Mouse (Mus musculus): Measurements from ENCODE around the gene Purb.
A peak's percentile ranks its signal among the peaks of the same experiment; 100 is the strongest.
"Not testable (repeated sequence)": the region's sequence is repeated elsewhere in the genome, so short reads cannot be mapped to it uniquely, and the experiment has no call there.

The Purb gene

GRCm38 (mm10) chr11:6444077-6444853, 31.5 kb downstream of the Purb start, which contains the start of gene H2afv:
H2afv (minus strand) TSS chr11:6444443.
- peak; percentile 99 for DNase-seq (ENCODE audit: low read depth, low spot score)

GRCm38 (mm10) chr11:6443727-6444076, 32.0 kb downstream of the Purb start:
- DNase-seq (ENCODE audit: low read depth, low spot score) = no peak

GRCm38 (mm10) chr11:6443102-6443501, 32.6 kb downstream of the Purb start:
- DNase-seq (ENCODE audit: low read depth, low spot score) = no peak

GRCm38 (mm10) chr11:6442566-6442965, 33.2 kb downstream of the Purb start:
- no peak for DNase-seq (ENCODE audit: low read depth, low spot score)

GRCm38 (mm10) chr11:6440171-6440570, 35.5 kb downstream of the Purb start:
- no peak for DNase-seq (ENCODE audit: low read depth, low spot score)

GRCm38 (mm10) chr11:6437667-6438066, 38.0 kb downstream of the Purb start:
- no peak for DNase-seq (ENCODE audit: low read depth, low spot score)

DNA sequence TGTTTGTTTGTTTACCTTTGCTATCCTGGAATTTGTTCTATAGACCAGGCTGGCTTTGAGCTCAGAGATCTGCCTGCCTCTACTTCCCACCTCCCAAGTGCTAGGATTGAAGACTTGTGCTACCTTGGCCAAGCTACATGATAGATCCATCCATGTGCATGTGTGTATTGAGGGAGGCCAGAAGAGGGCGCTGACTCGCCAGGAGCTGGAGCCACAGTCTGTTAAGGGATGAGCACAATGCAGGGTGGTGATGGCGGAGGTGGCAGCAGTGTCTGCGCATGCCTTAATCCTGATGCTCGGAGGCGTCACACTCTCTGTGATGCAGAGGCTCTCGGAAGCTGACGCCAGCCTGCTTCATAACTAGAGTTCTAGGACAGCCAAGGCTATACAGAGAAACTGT, 39.3 kb downstream of the Purb start:
- peak; percentile 44 for DNase-seq (ENCODE audit: low read depth, low spot score)

GRCm38 (mm10) chr11:6430186-6430585, 45.5 kb downstream of the Purb start:
- no peak for DNase-seq (ENCODE audit: low read depth, low spot score)

- no peak for DNase-seq (ENCODE audit: low read depth, low spot score)
These were observed 54.9 kb downstream of the Purb start for GRCm38 (mm10) chr11:6420722-6421350.

DNA sequence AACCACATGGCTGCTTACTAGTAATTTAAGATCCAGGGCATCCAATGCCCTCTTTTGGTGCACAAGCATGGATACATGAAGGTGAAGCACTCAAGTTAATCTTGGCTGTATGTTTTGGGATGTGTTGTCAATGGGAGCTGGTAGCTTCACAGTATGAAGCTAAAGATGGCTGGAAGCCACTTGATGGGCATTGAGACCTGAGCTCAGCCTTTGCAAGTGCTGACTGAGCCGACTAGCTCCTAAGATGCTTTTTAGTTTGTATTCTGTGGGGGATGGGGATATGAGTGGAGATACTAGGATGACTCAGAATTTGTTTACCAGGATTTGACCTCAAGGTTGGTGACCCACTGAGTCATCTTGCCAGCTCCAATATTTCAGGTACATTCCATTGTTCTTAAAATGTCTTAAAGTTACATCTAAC, 55.4 kb downstream of the Purb start:
- no peak for DNase-seq (ENCODE audit: low read depth, low spot score)

DNA sequence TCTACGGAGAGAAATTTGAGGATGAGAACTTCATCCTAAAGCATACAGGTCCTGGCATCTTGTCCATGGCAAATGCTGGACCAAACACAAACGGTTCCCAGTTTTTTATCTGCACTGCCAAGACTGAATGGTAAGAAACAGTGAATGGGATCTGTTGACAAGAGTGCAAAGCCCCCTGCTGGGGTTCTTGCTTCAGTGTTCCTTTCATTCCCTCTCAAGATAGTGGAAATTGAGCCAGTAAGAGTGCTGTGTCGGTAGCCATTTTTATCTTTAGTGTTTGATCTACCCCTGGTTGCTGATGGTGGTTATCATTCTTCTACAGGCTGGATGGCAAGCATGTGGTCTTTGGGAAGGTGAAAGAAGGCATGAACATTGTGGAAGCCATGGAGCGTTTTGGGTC, 56.6 kb downstream of the Purb start:
- not testable (repeated sequence) for DNase-seq (ENCODE audit: low read depth, low spot score)

DNA sequence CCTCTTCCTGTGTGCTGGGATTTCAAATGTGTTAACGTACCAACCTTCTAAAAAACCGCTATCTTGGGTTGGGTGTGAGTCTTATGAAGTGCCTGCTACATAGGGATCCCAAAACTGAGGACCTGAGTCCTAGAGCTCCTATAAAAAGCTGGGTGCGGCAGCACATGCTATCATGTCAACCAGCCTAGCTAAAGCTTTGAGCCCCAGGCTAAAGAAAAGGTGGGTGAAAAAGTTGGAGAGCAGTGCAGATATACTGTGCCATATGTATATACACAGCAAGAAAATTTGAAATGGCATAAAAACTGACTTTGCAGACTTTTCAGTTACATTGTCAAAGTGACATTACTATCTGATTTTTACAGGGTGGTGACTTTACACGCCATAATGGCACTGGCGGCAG, 57.0 kb downstream of the Purb start:
- DNase-seq (ENCODE audit: low read depth, low spot score) = no peak

Data from mesoderm, embryonic 11.5 days (tissue).